Mouse (Mus musculus) olfactory bulb, adult 2 months (tissue): ENCODE data around the gene Pdf. TPM values are rescaled to one million over a fixed set of nuclear protein-coding genes. Genes with fewer than 3 reads are reported as not detected.

Source experiments
- H3K27ac ChIP-seq: fragments of 200-500 bp; 2 replicates; pipeline ENCODE4 v1.5.1; 2012; ENCODE audit warnings: low read depth, low read length; ENCODE audit not compliant: insufficient read depth
- H3K4me1 ChIP-seq: fragments of 200-500 bp; 2 replicates; pipeline ENCODE4 v1.6.1; 2012; ENCODE audit warnings: low read length; ENCODE audit not compliant: control insufficient read depth, insufficient read depth
- H3K4me3 ChIP-seq: fragments of 200-500 bp; 2 replicates; pipeline ENCODE4 v1.5.1; 2012; ENCODE audit warnings: mild to moderate bottlenecking, low read depth, low read length, moderate library complexity; ENCODE audit not compliant: insufficient read depth
- CTCF ChIP-seq: fragments of 200-500 bp; IDR thresholded peaks from 2 replicates; pipeline ENCODE4 v1.5.1; 2012; ENCODE audit warnings: low read depth, mild to moderate bottlenecking, low read length, moderate library complexity; ENCODE audit not compliant: insufficient read depth
- POLR2A ChIP-seq: fragments of 200-500 bp; IDR thresholded peaks from 2 replicates; pipeline ENCODE4 v1.6.1; 2012; ENCODE audit warnings: mild to moderate bottlenecking, low read depth, low read length, moderate library complexity; ENCODE audit not compliant: insufficient read depth
- WGBS: fragments of 180-500 bp; shearing (Covaris S2); methylation state at CpG from one replicate; pipeline ENCODE4 v1.1.7; 2018; 5-methylcytosine and 5-hydroxymethylcytosine counted together
- polyA plus RNA-seq: library from polyadenylated mRNA; stranded (reverse); fragments of >200 nt; gene quantifications from 2 replicates; pipeline ENCODE4 v1.2.4, GENCODE M21; 2012; ENCODE audit warnings: low replicate concordance; ENCODE audit not compliant: missing spikeins, insufficient read depth, insufficient read length

Gene Pdf
- not detected in 2 replicates for polyA plus RNA-seq

DNA sequence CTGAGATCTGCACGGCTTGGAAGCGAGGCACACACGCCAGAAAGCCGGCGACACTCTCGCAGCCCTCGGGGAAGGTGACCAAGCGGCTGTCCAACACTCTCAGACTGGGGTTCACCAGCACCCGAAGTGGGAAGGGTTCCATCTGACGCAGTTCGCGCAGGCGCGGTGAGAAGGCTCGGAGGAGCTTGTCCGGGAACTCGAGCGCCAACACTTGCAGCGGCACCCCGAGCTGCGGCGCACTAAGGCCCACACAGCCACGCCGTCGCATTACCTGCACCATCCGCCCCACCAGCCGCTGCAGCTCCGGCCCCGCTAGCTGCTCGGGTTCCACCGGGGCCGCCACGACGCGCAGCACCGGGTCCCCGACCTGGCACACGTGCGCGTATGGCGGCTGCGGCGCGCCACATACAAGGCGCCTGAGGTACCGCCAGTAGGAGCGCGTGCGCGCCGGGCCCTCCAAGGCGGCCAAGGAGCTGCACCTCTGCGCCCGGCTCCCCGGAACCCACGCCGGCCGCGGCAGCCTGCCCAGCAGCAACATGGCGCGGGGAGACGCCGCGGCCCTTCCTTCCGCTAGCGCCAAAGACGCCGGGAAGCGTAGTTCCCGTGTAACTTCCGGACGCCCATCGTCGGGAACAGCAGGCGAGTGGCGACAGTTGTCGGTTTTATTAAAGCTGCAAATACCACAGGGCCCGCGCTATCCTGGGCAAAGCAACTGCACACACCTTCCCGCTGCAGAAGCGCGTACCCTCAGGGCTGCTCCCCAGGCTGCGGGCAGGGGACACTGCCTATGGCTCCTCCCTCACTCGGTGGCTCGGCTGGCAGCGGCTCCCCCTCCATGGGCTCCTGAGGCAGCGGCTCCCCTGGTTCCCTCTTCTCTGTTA, at the start of gene Pdf:
Gene Pdf, minus strand, starts transcription at position 554 of the 881 bp plus-strand sequence.
- peak within 1 kb of the TSS; percentile 57 for H3K27ac ChIP-seq
- peak within 1 kb of the TSS; percentile 87 for H3K4me3 ChIP-seq
- TF ChIP-seq CTCF (no peak), POLR2A (peak; percentile 64)
- H3K4me1 ChIP-seq: peaks cover 5% of the 10 kb centered on the region
- WGBS: under 1% methylated on average over 87 of the region's 87 CpGs

DNA sequence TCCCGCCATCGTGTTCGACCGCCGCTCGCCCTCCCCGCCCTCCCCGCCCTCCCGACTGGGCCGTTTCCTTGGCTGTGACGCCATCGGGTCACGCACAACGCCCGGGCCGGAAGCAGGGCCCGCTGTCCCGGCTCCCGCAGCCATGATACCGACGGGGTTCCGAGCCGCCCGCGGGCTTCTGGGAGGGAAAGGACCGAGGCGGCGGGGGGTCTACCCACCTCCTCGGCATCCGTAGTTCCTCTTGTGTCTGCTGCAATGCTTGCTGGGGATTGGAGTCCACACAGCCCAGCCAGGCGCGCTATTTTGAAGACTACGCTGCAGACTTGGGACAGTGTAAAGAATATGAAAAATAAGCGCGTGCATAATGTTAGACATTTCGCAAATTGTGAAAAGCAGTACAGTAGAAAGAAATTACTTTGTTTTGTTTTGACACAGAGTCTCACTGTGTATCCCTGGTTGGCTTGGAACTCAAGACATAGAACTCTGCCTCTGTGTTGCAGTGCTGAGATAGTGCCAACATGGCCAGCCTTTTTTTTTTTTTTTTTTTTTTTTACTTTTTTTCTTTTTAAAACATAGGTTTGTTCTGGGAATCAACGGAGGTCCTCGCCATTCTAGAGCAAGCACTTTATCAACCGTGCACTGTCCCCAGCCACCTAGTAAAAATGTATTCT, 48.1 kb upstream of the Pdf start, which contains the start of gene Terf2:
Gene Terf2, minus strand, starts transcription at position 182 of the 671 bp plus-strand sequence.
- peaks cover 5% of the 10 kb centered on the region for H3K4me1 ChIP-seq
- WGBS: 4% methylated on average over 39 of the region's 39 CpGs
- peak within 1 kb of the TSS; percentile 64 for H3K4me3 ChIP-seq
- TF ChIP-seq CTCF (no peak), POLR2A (peak; percentile 34; the same call in 1 of the 2 replicates)
- peak within 1 kb of the TSS; percentile 16 for H3K27ac ChIP-seq

DNA sequence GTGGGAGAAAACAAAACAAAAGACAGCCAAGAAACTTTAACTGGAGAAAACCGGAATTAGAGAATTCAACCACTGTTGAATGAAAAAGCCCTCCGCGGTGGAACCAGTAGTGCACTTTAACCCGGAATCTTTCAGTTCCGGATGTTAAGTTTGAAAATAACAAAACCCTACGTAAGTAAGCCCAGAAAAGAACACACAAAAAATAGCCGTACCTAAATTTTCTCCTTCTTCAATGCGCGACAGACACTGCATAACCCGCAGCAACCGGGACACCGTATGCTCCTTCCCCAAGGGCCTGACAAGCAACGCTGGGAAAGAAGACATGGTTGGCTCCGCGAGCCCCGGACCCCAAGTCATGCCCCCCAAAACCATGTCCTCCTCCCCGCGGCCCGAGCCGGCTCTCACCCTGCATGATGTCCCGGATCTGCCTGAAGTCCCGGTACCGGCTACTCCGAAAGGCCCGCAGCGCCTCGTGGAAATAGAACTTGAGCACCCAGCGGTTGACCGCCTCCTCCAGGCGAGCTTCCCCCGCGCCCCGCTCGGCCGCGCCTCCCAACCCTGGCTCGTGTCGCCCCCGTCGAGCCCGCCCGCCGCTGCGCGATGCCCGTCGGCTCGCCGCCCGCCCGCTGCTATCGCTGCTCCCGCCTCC, 47.4 kb upstream of the Pdf start:
- peak overlapping the region; percentile 64 for H3K4me3 ChIP-seq
- WGBS: 1% methylated on average over 53 of the region's 53 CpGs
- peaks cover 5% of the 10 kb centered on the region for H3K4me1 ChIP-seq
- peak overlapping the region; percentile 16 for H3K27ac ChIP-seq
- TF ChIP-seq CTCF: 0 out of 2 replicates have a peak, but pooled peaks have one; percentile 18
- no peak for TF ChIP-seq POLR2A

DNA sequence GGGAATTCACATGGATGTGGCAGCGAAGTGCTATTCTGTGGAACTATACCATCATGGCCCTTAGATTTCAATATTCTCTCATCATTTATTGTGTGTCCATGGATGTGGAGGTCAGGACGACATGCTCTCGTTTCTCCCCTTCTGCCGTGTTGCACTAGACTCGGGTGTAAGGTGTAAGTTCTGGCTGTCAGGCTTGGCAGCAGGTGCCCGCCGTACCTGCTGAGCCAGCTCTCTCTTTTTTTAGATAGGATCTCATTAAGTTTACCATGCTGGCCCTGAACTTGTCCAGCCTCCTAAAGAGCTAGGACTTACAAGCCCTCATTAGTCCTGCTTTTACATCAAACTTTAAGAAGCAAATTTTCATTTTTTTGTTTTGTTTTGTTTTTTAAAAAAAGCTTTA, 42.1 kb upstream of the Pdf start:
- Histone ChIP-seq H3K27ac (no peak overlapping the region), H3K4me1 (peaks cover 5% of the 10 kb centered on the region), H3K4me3 (no peak overlapping the region)
- TF ChIP-seq POLR2A (no peak), CTCF (no peak)
- WGBS: 86% methylated on average over 7 of the region's 7 CpGs

DNA sequence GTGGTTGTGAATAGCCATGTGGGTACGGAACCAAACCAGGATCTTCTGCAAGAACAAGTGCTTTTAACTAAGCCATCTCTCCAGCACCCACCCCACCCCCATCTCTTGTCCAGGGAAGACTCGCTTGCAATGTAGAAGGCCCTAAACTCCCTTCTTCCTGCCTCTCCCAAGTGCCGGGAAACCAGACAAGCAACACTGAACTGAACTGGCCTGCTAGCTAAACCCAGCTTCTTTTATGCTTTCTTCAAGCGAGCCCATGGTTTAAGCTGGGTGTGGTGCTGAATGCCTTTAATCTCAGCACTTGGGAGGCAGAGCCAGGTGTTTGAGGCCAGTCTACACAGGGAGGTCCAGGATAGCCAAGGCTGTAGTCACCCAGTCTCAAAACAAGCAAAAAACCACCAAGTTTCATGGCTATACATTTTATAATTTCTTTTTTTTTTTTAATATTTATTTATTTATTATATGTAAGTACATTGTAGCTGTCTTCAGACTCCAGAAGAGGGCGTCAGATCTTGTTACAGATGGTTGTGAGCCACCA, 40.2 kb upstream of the Pdf start:
- Histone ChIP-seq H3K4me3 (no peak overlapping the region), H3K4me1 (no peaks in the 10 kb centered on the region), H3K27ac (no peak overlapping the region)
- 94% methylated on average over 5 of the region's 5 CpGs for WGBS
- TF ChIP-seq POLR2A: no peak
- TF ChIP-seq CTCF: no peak

DNA sequence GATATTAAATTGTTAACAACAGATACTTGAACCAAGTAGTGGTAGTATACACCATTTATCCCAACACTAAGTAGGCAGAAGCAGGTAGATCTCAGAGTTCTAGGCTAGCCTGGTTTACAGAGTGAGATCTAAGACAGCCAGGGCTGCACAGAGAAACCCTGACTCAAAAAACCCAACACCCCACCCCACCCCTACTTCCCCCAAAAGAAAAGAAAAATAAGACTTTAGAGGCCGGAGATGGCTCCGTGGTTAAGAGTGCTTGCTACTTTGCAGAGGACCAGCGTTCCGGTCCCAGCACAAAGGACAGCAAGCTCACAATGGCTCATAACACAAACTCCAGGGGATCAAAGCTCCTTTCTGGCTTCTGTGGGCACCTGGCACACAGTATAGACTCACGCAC, 37.6 kb upstream of the Pdf start:
- H3K27ac ChIP-seq: no peak overlapping the region
- 98% methylated on average over 5 of the region's 5 CpGs for WGBS

DNA sequence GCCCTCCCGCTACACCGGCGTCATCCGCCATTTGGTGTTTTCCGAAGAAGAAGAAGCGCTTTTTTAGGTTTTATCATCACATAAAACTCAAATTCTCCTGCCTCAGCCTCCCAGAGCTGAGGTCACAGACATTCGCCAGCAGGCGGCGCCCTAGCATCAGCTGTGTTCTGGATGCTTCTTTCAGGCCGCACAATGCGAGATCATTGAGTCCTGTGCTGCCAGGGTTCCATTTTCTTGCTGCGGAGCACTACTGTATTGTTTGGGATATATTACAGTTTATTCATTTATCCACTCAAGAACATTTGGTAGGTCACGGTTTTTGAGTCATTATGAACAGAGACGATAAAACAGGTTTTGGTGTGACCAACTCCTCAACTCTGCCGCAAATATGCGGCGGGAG, 36.9 kb upstream of the Pdf start:
- WGBS: 97% methylated on average over 17 of the region's 17 CpGs
- H3K4me1 ChIP-seq: no peaks in the 10 kb centered on the region
- TF ChIP-seq POLR2A: no peak
- TF ChIP-seq CTCF: no peak
- no peak overlapping the region for H3K4me3 ChIP-seq
- no peak overlapping the region for H3K27ac ChIP-seq

More for the DNA sequence above, 37.6 kb upstream of the Pdf start:
- TF ChIP-seq CTCF (no peak), POLR2A (no peak)
- no peaks in the 10 kb centered on the region for H3K4me1 ChIP-seq
- no peak overlapping the region for H3K4me3 ChIP-seq

DNA sequence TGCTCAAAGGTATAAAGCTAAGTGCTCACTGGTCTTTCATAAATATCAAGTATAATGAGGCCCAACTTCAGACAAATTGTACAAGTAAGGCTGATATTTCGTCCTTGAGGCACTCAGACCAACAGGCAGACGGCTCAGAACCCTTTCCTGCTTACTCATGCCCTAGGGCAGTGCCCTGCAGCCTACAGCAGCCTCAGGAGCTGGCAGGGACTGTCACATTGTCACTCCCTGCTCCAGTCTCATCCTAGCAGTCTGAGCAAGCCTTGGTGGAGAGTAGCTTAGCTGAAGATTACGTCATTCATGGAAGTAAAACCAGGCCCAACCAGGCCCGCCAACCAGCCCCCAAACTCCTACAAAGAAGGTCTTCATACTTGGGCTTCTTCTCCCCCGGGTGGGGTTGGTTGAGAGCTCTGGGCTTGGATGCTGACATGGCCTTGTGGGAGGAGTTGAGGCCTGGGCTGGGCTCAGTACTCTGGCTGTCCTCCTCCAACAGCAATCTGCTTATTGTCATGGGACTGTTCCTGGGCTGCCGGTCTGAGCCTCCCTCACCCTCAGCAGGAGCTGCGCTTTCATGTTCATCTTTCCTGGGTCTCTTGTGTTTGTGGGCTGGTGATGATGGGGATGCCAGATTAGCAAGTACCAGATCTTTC, 27.9 kb upstream of the Pdf start:
- H3K27ac ChIP-seq: no peak overlapping the region
- no peak for TF ChIP-seq CTCF
- no peak for TF ChIP-seq POLR2A
- H3K4me1 ChIP-seq: no peaks in the 10 kb centered on the region
- H3K4me3 ChIP-seq: no peak overlapping the region
- 89% methylated on average over 7 of the region's 7 CpGs for WGBS
